Mouse (Mus musculus): ENCODE data around the gene Inca1. TPM values are rescaled to one million over a fixed set of nuclear protein-coding genes. Genes with fewer than 3 reads are reported as not detected.

The Inca1 gene
- total and polyA plus RNA-seq, 3 experiments, result 1.7 to 3.8 (median 3.4) TPM

- H3K4me1 ChIP-seq (ENCODE audit: control insufficient read depth in 1 of 2, insufficient read depth in 2 of 2), result peaks cover 0 to 56% of the 10 kb centered on the region in 2 experiments; a peak in 3 of 4 replicates
Measured at GRCm38 (mm10) chr11:70687601-70688199, 12.3 kb downstream of the Inca1 start, which contains the start of gene Camta2. Gene Camta2, minus strand, starts transcription at chr11:70688105.

GRCm38 (mm10) chr11:70686901-70687566 lies 12.9 kb downstream of the Inca1 start:
- H3K4me1 ChIP-seq (ENCODE audit: control insufficient read depth in 1 of 2, insufficient read depth in 2 of 2), result peaks cover 0 to 63% of the 10 kb centered on the region in 2 experiments
- in situ Hi-C loops (cut with MboI; ENCODE audit: low pct_ligation_motif_present, low pct_unique_long_range_greater_than_20kb, low sequenced_read_pairs), result loop anchor here (5.0 kb wide), 1 partner anchor 70 kb away; no protein-coding TSS in a partner anchor

More at GRCm38 (mm10) chr11:70687601-70688199, 12.3 kb downstream of the Inca1 start, which contains the start of gene Camta2:
- dilution Hi-C loops (cut with MboI; ENCODE audit: extremely low pct_ligation_motif_present, extremely low pct_unique_long_range_greater_than_20kb, low sequenced_read_pairs), result no loop called here
- H3K36me3 ChIP-seq (replicated peaks in 1 of 2; ENCODE audit: control insufficient read depth in 1 of 2, insufficient read depth in 1 of 2, low read length in 1 of 2), result peaks cover 14 to 35% of the 10 kb centered on the region in 2 experiments
- H3K9ac ChIP-seq (ENCODE audit: insufficient read depth, low read depth), result peak within 1 kb of the TSS; percentile 79
- no peaks in the 10 kb centered on the region for H3K9me3 ChIP-seq (replicated peaks; ENCODE audit: low read length)
- peak within 1 kb of the TSS; percentile 76 for H3K4me2 ChIP-seq (ENCODE audit: insufficient read depth, low read depth, poor library complexity, severe bottlenecking)
- TF ChIP-seq IRF4 (IDR thresholded peaks at IDR 0.05; ENCODE audit: low read depth, low read length), result peak; percentile 47
- peak; percentile 6 to 77; a peak in 2 of 4 replicates for TF ChIP-seq CTCF (conservative IDR thresholded peaks at IDR 0.05 in 1 of 2, IDR thresholded peaks at IDR 0.05 in 1 of 2; ENCODE audit: low read depth in 2 of 2, low read length in 2 of 2)
- peak; percentile 33; the same call in 1 of the 2 replicates for TF ChIP-seq MXI1 (IDR thresholded peaks at IDR 0.05; ENCODE audit: low read depth, low read length)
- no peak for TF ChIP-seq E2F4 (IDR thresholded peaks at IDR 0.05; ENCODE audit: insufficient replicate concordance, low read depth, low read length)
- peak; percentile 49 for TF ChIP-seq SMC3 (IDR thresholded peaks at IDR 0.05; ENCODE audit: low read depth, low read length)
- TF ChIP-seq POLR2AphosphoS2 (IDR thresholded peaks at IDR 0.05; ENCODE audit: low read depth, low read length), result no peak
- no peak for TF ChIP-seq PAX5 (IDR thresholded peaks at IDR 0.05; ENCODE audit: low read length)
- TF ChIP-seq RCOR1 (conservative IDR thresholded peaks at IDR 0.05; ENCODE audit: low read depth, low read length), result no peak
- TF ChIP-seq ZC3H11A (IDR thresholded peaks at IDR 0.05; ENCODE audit: low read depth, low read length), result no peak
- no peak for TF ChIP-seq CHD1 (IDR thresholded peaks at IDR 0.05; ENCODE audit: low read depth, low read length)
- peak; percentile 97 for TF ChIP-seq MAZ (IDR thresholded peaks at IDR 0.05; ENCODE audit: low read depth, low read length)
- no peak for TF ChIP-seq ZKSCAN1 (IDR thresholded peaks at IDR 0.05; ENCODE audit: borderline replicate concordance, low read depth, low read length)
- TF ChIP-seq GABPA (IDR thresholded peaks at IDR 0.05; ENCODE audit: insufficient replicate concordance, low read depth, low read length), result no peak
- peak; percentile 77 for TF ChIP-seq NELFE (IDR thresholded peaks at IDR 0.05; ENCODE audit: low read depth, low read length)
- TF ChIP-seq EP300 (IDR thresholded peaks at IDR 0.05; ENCODE audit: low read length), result no peak
- TF ChIP-seq TCF12 (IDR thresholded peaks at IDR 0.05; ENCODE audit: low read depth, low read length), result peak; percentile 28; the same call in 1 of the 2 replicates
- no peak for TF ChIP-seq JUND (conservative IDR thresholded peaks at IDR 0.05; ENCODE audit: low read depth, low read length)
- TF ChIP-seq HCFC1 (IDR thresholded peaks at IDR 0.05; ENCODE audit: low read depth, low read length), result peak; percentile 46
- TF ChIP-seq MEF2A (IDR thresholded peaks at IDR 0.05; ENCODE audit: borderline replicate concordance, low read depth, low read length), result no peak; the same call in 1 of the 2 replicates
- TF ChIP-seq MAFK (IDR thresholded peaks at IDR 0.05; ENCODE audit: insufficient replicate concordance, low read length), result no peak
- 0 out of 2 replicates have a peak, but pooled peaks have one; percentile 26 for TF ChIP-seq TBP (conservative IDR thresholded peaks at IDR 0.05; ENCODE audit: low read depth, low read length)
- TF ChIP-seq UBTF (IDR thresholded peaks at IDR 0.05; ENCODE audit: low read depth, low read length), result peak; percentile 14; the same call in 1 of the 2 replicates
- TF ChIP-seq MAX (IDR thresholded peaks at IDR 0.05; ENCODE audit: low read length), result 0 out of 2 replicates have a peak, but pooled peaks have one; percentile 8
- no peak for TF ChIP-seq CHD2 (IDR thresholded peaks at IDR 0.05; ENCODE audit: low read length)
- TF ChIP-seq ZNF384 (IDR thresholded peaks at IDR 0.05; ENCODE audit: low read depth, low read length), result no peak
- TF ChIP-seq ZMIZ1 (IDR thresholded peaks at IDR 0.05; ENCODE audit: low read depth, low read length), result peak; percentile 53; the same call in 1 of the 2 replicates
- no peak for TF ChIP-seq USF1 (IDR thresholded peaks at IDR 0.05; ENCODE audit: low read depth, low read length)
- no peak for TF ChIP-seq MYC (IDR thresholded peaks at IDR 0.05; ENCODE audit: low read depth, low read length)
- peak; percentile 76 for TF ChIP-seq POLR2A (IDR thresholded peaks at IDR 0.05; ENCODE audit: low read depth, low read length)
- TF ChIP-seq JUN (IDR thresholded peaks at IDR 0.05; ENCODE audit: insufficient read depth, low read depth, low read length), result no peak
- TF ChIP-seq SIN3A (IDR thresholded peaks at IDR 0.05; ENCODE audit: low read length), result 0 out of 2 replicates have a peak, but pooled peaks have one; percentile 32
- TF ChIP-seq RAD21 (IDR thresholded peaks at IDR 0.05; ENCODE audit: low read depth, low read length), result no peak; the same call in 1 of the 2 replicates
- TF ChIP-seq NRF1 (IDR thresholded peaks at IDR 0.05; ENCODE audit: low read depth, low read length), result no peak
- peak; percentile 3 for TF ChIP-seq ETS1 (conservative IDR thresholded peaks at IDR 0.05; ENCODE audit: low read depth, low read length)
- no peak; the same call in none of the 2 replicates for TF ChIP-seq BHLHE40 (IDR thresholded peaks at IDR 0.05; ENCODE audit: low read depth, low read length)
- TF ChIP-seq ELF1 (IDR thresholded peaks at IDR 0.05; ENCODE audit: low read depth, low read length), result peak; percentile 65
- TF ChIP-seq KAT2A (IDR thresholded peaks at IDR 0.05; ENCODE audit: insufficient replicate concordance, low read length), result no peak
- TF ChIP-seq USF2 (conservative IDR thresholded peaks at IDR 0.05; ENCODE audit: low read depth, low read length), result no peak
- H3K27me3 ChIP-seq (replicated peaks), result no peaks in the 10 kb centered on the region
- no peaks in the 10 kb centered on the region for H3K79me2 ChIP-seq (replicated peaks; ENCODE audit: control insufficient read depth, extremely low read depth, insufficient read depth, poor library complexity, severe bottlenecking)
- DNase-seq (ENCODE audit: extremely low read depth), result peak; percentile 71
- peak within 1 kb of the TSS; percentile 71 to 81 (median 76) for H3K4me3 ChIP-seq (replicated peaks in 1 of 3; ENCODE audit: low read depth in 2 of 3, low read length in 2 of 3, poor library complexity in 1 of 3)
- in situ Hi-C loops (cut with MboI; ENCODE audit: low pct_ligation_motif_present, low pct_unique_long_range_greater_than_20kb, low sequenced_read_pairs), result loop anchor here (5.0 kb wide), 1 partner anchor 70 kb away; no protein-coding TSS in a partner anchor
- peak within 1 kb of the TSS; percentile 1; the same call in 1 of the 2 replicates for H3K27ac ChIP-seq (ENCODE audit: insufficient read depth, low read depth)

More at GRCm38 (mm10) chr11:70686901-70687566, 12.9 kb downstream of the Inca1 start:
- no peak for TF ChIP-seq RAD21 (IDR thresholded peaks at IDR 0.05; ENCODE audit: low read depth, low read length)
- no peak for TF ChIP-seq USF2 (conservative IDR thresholded peaks at IDR 0.05; ENCODE audit: low read depth, low read length)
- no peak for TF ChIP-seq MEF2A (IDR thresholded peaks at IDR 0.05; ENCODE audit: borderline replicate concordance, low read depth, low read length)
- no peak for TF ChIP-seq USF1 (IDR thresholded peaks at IDR 0.05; ENCODE audit: low read depth, low read length)
- TF ChIP-seq GABPA (IDR thresholded peaks at IDR 0.05; ENCODE audit: insufficient replicate concordance, low read depth, low read length), result no peak
- TF ChIP-seq TCF12 (IDR thresholded peaks at IDR 0.05; ENCODE audit: low read depth, low read length), result 0 out of 2 replicates have a peak, but pooled peaks have one; percentile 32
- no peak for TF ChIP-seq NELFE (IDR thresholded peaks at IDR 0.05; ENCODE audit: low read depth, low read length)
- TF ChIP-seq ZMIZ1 (IDR thresholded peaks at IDR 0.05; ENCODE audit: low read depth, low read length), result no peak
- TF ChIP-seq CHD2 (IDR thresholded peaks at IDR 0.05; ENCODE audit: low read length), result 0 out of 2 replicates have a peak, but pooled peaks have one; percentile 23
- peak overlapping the region; percentile 79 for H3K9ac ChIP-seq (ENCODE audit: insufficient read depth, low read depth)
- no peaks in the 10 kb centered on the region for H3K79me2 ChIP-seq (replicated peaks; ENCODE audit: control insufficient read depth, extremely low read depth, insufficient read depth, poor library complexity, severe bottlenecking)
- peaks cover 21 to 42% of the 10 kb centered on the region in 2 experiments for H3K36me3 ChIP-seq (replicated peaks in 1 of 2; ENCODE audit: control insufficient read depth in 1 of 2, insufficient read depth in 1 of 2, low read length in 1 of 2)
- H3K4me2 ChIP-seq (ENCODE audit: insufficient read depth, low read depth, poor library complexity, severe bottlenecking), result peak overlapping the region; percentile 76
- dilution Hi-C loops (cut with MboI; ENCODE audit: extremely low pct_ligation_motif_present, extremely low pct_unique_long_range_greater_than_20kb, low sequenced_read_pairs), result no loop called here
- DNase-seq (ENCODE audit: extremely low read depth), result peak; percentile 35
- H3K9me3 ChIP-seq (replicated peaks; ENCODE audit: low read length), result no peaks in the 10 kb centered on the region
- peak overlapping the region; percentile 1; the same call in 1 of the 2 replicates for H3K27ac ChIP-seq (ENCODE audit: insufficient read depth, low read depth)
- no peaks in the 10 kb centered on the region for H3K27me3 ChIP-seq (replicated peaks)
- peak overlapping the region; percentile 71 to 81 (median 76) for H3K4me3 ChIP-seq (replicated peaks in 1 of 3; ENCODE audit: low read depth in 2 of 3, low read length in 2 of 3, poor library complexity in 1 of 3)
